Mouse (Mus musculus) Muller cell, postnatal 12 days (primary cell): Measurements from ENCODE around the gene Gm26992.

ENCODE experiments used
- DNase-seq: peaks from one replicate; pipeline ENCODE4 v3.0.0-alpha.2; 2015; ENCODE audit errors: inconsistent ontology term

Gene Gm26992

DNA sequence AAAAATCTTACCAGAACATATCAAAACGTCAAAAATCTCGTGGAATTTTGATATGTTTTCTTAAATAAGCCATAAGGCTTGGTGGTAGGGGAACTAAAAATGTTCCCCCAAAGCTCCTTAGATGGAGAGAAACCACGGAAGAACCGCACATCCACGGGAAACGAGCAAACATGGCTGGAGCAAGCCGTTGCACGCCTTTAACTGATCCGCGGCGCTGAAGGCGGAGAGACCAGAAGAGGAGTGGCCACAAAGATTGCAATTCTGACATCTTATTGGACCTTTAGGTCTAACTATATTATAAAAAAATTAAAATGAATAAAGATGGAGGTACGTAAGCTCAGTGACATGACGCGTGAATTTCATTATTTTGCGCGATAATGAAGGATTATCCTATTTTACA lies 61.2 kb downstream of the Gm26992 start:
- DNase-seq = peak; percentile 27

DNA sequence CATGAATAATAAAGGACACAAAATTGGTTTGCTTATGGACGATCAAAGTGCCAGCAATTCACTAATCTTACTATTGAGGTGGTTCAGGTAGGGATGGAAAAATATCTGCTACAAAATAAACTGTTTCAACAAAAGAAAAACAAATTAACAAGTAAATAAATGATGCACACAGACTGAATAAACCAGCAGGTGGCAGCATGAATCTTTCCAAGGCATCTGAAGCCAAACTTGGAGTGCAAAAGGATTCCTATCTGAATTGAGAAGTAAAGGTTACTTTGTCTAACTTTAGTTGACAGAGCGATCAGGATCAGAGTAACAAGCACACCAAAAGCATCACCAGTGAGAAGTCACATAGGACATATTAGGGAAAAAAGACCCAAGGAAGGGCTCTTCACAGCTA lies 62.2 kb downstream of the Gm26992 start:
- peak; percentile 22 for DNase-seq

GRCm38 (mm10) chrX:103490853-103491252 lies 69.0 kb downstream of the Gm26992 start:
- no peak for DNase-seq

DNA sequence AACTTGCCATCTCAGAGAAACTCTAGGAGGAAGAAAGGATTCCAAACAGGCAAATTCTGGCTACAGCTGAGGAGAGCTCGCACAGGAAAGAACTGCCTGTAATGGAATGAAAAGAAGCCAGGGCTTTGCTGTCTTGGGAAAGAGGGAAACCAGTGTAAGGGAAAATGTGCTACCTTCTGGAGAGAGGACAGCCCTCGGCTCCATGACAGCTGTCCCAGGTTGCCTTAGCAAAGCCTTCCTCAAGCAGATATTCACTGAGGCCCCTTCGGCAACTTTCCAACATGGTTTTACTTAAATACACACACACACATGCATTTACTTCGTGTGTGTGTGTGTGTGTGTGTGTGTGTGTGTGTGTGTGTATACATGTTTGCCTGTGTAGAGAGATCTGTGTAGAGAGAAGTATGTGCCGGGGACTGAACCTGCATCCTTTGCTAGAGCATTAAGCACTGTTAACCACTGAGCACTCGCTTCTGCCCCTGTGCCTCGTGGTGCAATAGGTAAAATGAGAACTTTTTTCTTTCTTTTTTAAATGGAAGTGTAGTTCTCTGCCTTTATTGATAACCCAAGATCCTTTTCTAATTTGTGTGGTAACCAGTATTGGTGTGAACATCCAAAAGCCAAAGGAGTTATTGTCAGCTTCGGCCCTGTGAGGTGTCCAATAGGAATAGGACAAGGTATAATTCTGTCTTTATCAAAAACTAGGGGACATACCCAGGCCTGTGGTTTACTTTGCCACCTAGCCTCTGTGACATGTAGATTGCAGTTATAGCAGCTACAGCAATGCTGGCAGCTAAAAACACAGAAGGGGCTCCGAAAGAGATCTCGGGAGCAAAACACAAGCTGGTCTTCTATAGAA lies 70.8 kb downstream of the Gm26992 start:
- DNase-seq = peak; percentile 15

GRCm38 (mm10) chrX:103493351-103494173 lies 71.8 kb downstream of the Gm26992 start:
- peak; percentile 83 for DNase-seq

DNA sequence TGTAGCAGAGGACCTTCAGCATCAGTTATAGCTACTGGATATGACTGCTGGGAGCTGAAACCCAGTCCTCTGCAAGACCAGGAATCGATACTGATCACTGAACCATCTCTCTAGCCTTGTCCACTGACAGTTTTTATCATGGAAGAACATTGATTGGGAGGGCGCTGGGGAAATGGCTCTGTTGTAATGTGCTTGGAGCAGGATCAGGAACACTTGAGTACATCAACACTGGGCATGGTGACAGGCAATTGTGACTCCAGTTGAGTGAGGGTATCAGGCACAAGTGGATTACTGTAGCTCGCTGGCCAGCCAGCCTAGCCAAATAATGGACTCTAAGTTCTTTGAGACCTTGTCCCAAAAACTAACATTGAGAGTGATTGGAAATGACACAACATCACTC lies 77.6 kb downstream of the Gm26992 start:
- DNase-seq = no peak

DNA sequence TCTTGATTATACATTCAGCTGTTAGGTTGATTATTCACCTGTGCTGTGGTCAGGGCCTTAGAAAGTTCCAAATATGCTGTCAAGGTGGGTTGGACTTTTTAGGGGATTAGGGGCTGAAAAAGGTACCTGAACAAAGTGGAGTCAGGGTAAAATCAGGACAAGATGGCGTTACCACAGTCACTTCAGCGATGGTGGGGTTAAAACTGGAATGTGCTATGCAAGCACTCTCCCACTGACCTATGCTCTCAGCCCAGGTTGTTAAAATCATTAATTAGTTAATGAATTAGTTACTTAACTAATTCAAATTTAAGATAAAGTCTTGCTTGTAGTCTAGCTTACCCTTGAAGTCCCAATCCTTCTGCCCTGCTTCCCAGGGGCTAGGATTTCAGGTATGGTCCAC lies 78.3 kb downstream of the Gm26992 start:
- DNase-seq = no peak

GRCm38 (mm10) chrX:103508218-103508617 lies 86.4 kb downstream of the Gm26992 start:
- no peak for DNase-seq

- peak; percentile 30 for DNase-seq
Observed at GRCm38 (mm10) chrX:103509168-103510019, 87.6 kb downstream of the Gm26992 start.

- DNase-seq = no peak
Observed at GRCm38 (mm10) chrX:103514782-103515181, 93.0 kb downstream of the Gm26992 start.

- peak; percentile 58 for DNase-seq
Observed at GRCm38 (mm10) chrX:103515346-103515745, 93.5 kb downstream of the Gm26992 start.

DNA sequence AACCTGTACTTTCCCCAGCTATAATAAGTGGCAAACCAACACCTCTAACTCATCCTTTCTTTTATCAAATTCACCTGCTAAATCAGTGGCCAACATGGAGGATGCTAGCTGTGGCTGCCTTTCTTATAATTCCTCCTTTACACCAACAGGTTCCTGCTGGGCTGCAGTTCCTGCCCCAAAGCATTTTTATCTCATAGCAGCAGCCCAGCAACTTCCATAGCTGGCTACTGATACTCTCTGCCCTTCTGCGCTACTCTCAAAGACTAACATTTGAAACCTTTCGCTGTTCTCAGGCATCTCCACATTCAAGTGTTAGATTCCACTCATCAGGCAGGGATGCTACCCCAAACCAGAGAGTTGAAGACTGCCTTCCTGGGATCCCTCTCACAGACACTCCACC lies 97.0 kb downstream of the Gm26992 start:
- DNase-seq = no peak

DNA sequence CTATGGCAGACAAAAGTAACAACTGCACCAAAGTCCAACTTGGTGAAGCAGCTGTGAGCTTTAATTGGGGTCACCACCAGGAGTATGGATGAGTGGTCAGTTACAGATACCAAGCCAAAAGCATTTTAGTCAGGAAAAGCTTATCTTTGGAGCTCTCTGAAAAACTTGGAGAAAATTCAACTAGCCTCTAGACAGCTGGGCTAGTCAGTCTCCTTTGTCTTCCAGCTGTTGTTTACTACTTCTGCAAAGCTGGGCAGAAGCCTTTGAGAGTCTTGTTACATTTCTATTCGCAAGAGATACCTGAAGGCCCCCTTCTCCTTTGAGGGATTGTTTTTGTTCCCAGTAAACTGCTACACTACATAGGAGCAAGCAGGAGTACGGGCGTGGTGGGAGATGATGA lies 97.7 kb downstream of the Gm26992 start:
- no peak for DNase-seq

DNA sequence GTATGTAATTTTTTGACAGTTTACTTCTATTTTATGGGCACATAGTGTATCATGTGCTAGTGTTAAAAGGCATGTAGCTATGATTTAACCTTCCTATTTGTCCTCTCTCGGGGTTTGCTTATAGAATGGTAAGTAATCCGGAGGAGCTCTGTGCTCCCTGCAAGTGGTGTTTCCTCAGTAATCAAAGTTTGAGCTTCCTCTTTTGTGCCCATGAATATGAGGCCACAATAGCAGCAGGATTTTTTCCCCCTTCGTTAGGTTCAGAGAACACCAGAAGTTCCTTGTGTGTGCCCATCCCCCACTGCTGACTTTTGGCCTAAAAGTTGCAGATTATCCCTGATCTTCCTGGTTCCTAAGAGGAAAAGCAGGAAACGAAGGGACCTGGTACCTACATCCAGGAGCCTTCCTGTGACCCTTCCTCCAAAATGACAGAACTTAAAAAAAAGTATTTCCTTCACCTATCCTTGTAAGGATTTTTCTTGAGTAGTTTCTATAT lies 99.5 kb downstream of the Gm26992 start:
- DNase-seq = no peak

DNA sequence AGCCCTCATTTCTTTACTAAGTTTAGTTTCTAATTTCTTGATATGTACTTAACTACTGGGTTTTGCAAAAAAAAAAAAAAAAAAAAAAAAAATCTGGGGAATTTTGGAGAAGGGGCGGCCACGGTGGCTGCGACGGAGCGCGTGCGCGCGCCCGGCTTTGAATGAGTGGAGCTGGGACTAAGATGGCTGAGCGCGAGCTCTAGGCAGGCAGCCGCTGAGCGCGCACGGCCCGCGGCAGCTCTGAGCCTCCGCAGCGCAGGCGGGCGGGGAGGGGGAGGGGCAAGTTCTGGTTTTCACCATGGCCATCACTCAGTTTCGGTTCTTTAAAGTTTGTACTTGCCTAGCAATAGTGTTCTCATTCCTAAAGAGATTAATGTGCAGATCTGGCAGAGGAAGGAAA lies 107.4 kb downstream of the Gm26992 start:
- peak; percentile 77 for DNase-seq
